Mouse (Mus musculus): Measurements from ENCODE around the gene Obp1b. TPM values are rescaled to one million over a fixed set of nuclear protein-coding genes. Genes with fewer than 3 reads are reported as not detected.
"Not testable (repeated sequence)": the region's sequence is repeated elsewhere in the genome, so short reads cannot be mapped to it uniquely, and the experiment has no call there.

Obp1b gene
- total RNA-seq (2021) = not detected

- not testable (repeated sequence) for DNase-seq
Observed at GRCm38 (mm10) chrX:78186477-78186876, at the start of gene Obp1b. Gene Obp1b (plus strand): TSS chrX:78186777.

- not testable (repeated sequence) for DNase-seq
Observed at GRCm38 (mm10) chrX:78202220-78202619, 15.6 kb downstream of the Obp1b start.

GRCm38 (mm10) chrX:78202829-78203228, 16.3 kb downstream of the Obp1b start:
- no peak for DNase-seq

Other genes starting within 250 kb of the Obp1b start
- not detected for gene Obp1a, start 95.4 kb upstream of the Obp1b start, total RNA-seq (2021)
- gene Gm5938, start 61.3 kb upstream of the Obp1b start, total RNA-seq (2021) = not detected
- gene Gm14743, start 59.1 kb downstream of the Obp1b start, total RNA-seq (2021) = not detected
- not detected for gene 4930480E11Rik, start 182.9 kb downstream of the Obp1b start, total RNA-seq (2021)